8 mouse cellular contexts compared by ENCODE assay signal in genomic region chrX:13344701-13345100, GRCm38 (mm10).
DNase-seq lines count a peak whose midpoint lies in the region; ATAC-seq lines count a peak whose summit lies in the region.

No protein-coding gene starts in this region.

- H3K4me1 ChIP-seq in intestine, embryonic 16.5 days (ENCODE audit: control insufficient read depth, insufficient read depth, low read length): peaks cover 7% of the 10 kb centered on the region; the same call in 1 of the 2 replicates
- peaks cover 10% of the 10 kb centered on the region for H3K4me1 ChIP-seq in lung, embryonic 16.5 days (replicated peaks; ENCODE audit: control insufficient read depth, insufficient read depth, low read length)
- peaks cover 9% of the 10 kb centered on the region; the same call in 1 of the 2 replicates for H3K4me1 ChIP-seq in stomach, embryonic 16.5 days (ENCODE audit: control insufficient read depth, insufficient read depth, low read length)

- peak overlapping the region; percentile 73 for H3K27ac ChIP-seq in intestine, embryonic 16.5 days (ENCODE audit: low read length)
- H3K27ac ChIP-seq in lung, embryonic 16.5 days (ENCODE audit: low read length): peak overlapping the region; percentile 93
- H3K27ac ChIP-seq in stomach, embryonic 16.5 days (ENCODE audit: low read length): peak overlapping the region; percentile 77

- ATAC-seq in intestine, embryonic 16.5 days: peak; percentile 37
- peak; percentile 58 for ATAC-seq in lung, embryonic 16.5 days (ENCODE audit: low read depth)
- ATAC-seq in stomach, embryonic 16.5 days (ENCODE audit: insufficient read depth, low FRiP score): peak; percentile 29; the same call in 1 of the 2 replicates

- peak overlapping the region; percentile 20; the same call in 1 of the 2 replicates for H3K4me2 ChIP-seq in intestine, embryonic 16.5 days (ENCODE audit: low read depth, low read length)
- H3K4me2 ChIP-seq in lung, embryonic 16.5 days (ENCODE audit: low read depth, low read length): peak overlapping the region; percentile 24
- H3K4me2 ChIP-seq in stomach, embryonic 16.5 days (ENCODE audit: low read depth, low read length): 0 out of 2 replicates have a peak overlapping the region, but pooled peaks have one; percentile 31

- H3K9me3 ChIP-seq in intestine, embryonic 16.5 days (ENCODE audit: control insufficient read depth, low read length): no peaks in the 10 kb centered on the region
- no peaks in the 10 kb centered on the region for H3K9me3 ChIP-seq in lung, embryonic 16.5 days (ENCODE audit: control insufficient read depth, low read length)
- no peaks in the 10 kb centered on the region for H3K9me3 ChIP-seq in stomach, embryonic 16.5 days (replicated peaks; ENCODE audit: control insufficient read depth, low read length)

- WGBS in intestine, embryonic 16.5 days: 3% methylated on average over 5 of the region's 5 CpGs
- 5% methylated on average over 5 of the region's 5 CpGs for WGBS in lung, embryonic 16.5 days
- 13% methylated on average over 5 of the region's 5 CpGs for WGBS in stomach, embryonic 16.5 days

- no peak overlapping the region for H3K9ac ChIP-seq in intestine, embryonic 16.5 days (ENCODE audit: low read depth, low read length)
- H3K9ac ChIP-seq in lung, embryonic 16.5 days (ENCODE audit: low read length): peak overlapping the region; percentile 38
- peak overlapping the region; percentile 36; the same call in 1 of the 2 replicates for H3K9ac ChIP-seq in stomach, embryonic 16.5 days (ENCODE audit: low read length)

- DNase-seq in adrenal gland, postnatal 10 days: peak; percentile 37
- DNase-seq in adrenal gland, postnatal 4 days (ENCODE audit: low spot score in 2 of 2): no peak
- peak; percentile 6 for DNase-seq in adrenal gland, postnatal 25 days
- DNase-seq in gastrocnemius, postnatal 10 days: peak; percentile 8
- no peak for DNase-seq in left cerebral cortex, adult 8-10 months (ENCODE audit: low spot score in 2 of 2)

- peaks cover 3% of the 10 kb centered on the region; the same call in 1 of the 2 replicates for H3K27me3 ChIP-seq in intestine, embryonic 16.5 days (replicated peaks; ENCODE audit: control insufficient read depth, insufficient read depth, low read length)
- H3K27me3 ChIP-seq in lung, embryonic 16.5 days (ENCODE audit: control insufficient read depth, insufficient read depth, low read depth, low read length): no peaks in the 10 kb centered on the region; the same call in 1 of the 2 replicates
- peaks cover 4% of the 10 kb centered on the region; the same call in 1 of the 2 replicates for H3K27me3 ChIP-seq in stomach, embryonic 16.5 days (ENCODE audit: control insufficient read depth, insufficient read depth, low read length)

- no peaks in the 10 kb centered on the region for H3K36me3 ChIP-seq in intestine, embryonic 16.5 days (ENCODE audit: control insufficient read depth, insufficient read depth, low read length)
- no peaks in the 10 kb centered on the region for H3K36me3 ChIP-seq in lung, embryonic 16.5 days (ENCODE audit: control insufficient read depth, insufficient read depth, low read length)
- H3K36me3 ChIP-seq in stomach, embryonic 16.5 days (ENCODE audit: control insufficient read depth, insufficient read depth, low read length): no peaks in the 10 kb centered on the region

- no peak overlapping the region for H3K4me3 ChIP-seq in intestine, embryonic 16.5 days (ENCODE audit: low read length)
- no peak overlapping the region for H3K4me3 ChIP-seq in lung, embryonic 16.5 days (ENCODE audit: low read length)
- H3K4me3 ChIP-seq in stomach, embryonic 16.5 days (replicated peaks; ENCODE audit: low read length): no peak overlapping the region

Comparison
In these comparisons a context has a peak if more than half of its experiments do, and no peak if none do; other contexts are left out.
1. DNase-seq: peak in adrenal gland, postnatal 10 days (single experiment), adrenal gland, postnatal 25 days (single experiment) and gastrocnemius, postnatal 10 days (single experiment); none in adrenal gland, postnatal 4 days (0 of 2) and left cerebral cortex, adult 8-10 months (0 of 2).
2. Peak in every context shown above with its lines, with median percentiles within 50 percentile points of each other: ATAC-seq, H3K27ac ChIP-seq and H3K4me2 ChIP-seq.